Comparison of ENCODE assay signal across 36 mouse cellular contexts in the genomic region with DNA sequence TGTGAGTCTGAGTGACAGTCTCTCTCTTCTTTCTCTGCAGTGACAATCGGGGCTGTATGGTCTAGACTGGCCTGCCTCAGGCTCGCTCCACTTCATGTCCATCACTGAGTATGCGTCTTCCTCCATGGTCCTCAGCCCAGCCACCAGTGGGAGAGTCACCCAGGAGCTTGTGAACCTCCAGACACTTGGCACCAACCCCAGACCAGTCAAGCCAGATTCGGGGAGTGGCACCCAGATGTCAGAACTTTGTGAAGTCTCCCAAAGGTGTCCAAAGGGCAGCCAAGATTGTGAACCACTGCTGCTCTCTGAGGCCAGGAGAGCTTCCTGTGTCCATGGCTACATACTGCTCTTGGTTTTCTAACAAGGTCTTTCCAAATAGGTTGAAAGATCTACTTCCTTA. TPM values are rescaled to one million over a fixed set of nuclear protein-coding genes. Genes with fewer than 3 reads are reported as not detected.
DNase-seq lines count a peak whose midpoint lies in the region; ATAC-seq and TF ChIP-seq lines count a peak whose summit lies in the region.
"Had no signal": no experiment of that assay in that cellular context is flagged by ENCODE, and none has a peak within 500 bp of the region (broad histone marks: within the 10 kb centered on the region; RNA-seq: fewer than 3 reads in every experiment).

No protein-coding gene starts in this region.

- H3K9me3 ChIP-seq in intestine, embryonic 15.5 days = no peaks in the 10 kb centered on the region
- no peaks in the 10 kb centered on the region for H3K9me3 ChIP-seq in intestine, embryonic 16.5 days (ENCODE audit: control insufficient read depth, low read length)
- no peaks in the 10 kb centered on the region for H3K9me3 ChIP-seq in liver, postnatal 0 days (ENCODE audit: low read length)
- H3K9me3 ChIP-seq: embryonic facial prominence, embryonic 10.5 days; embryonic facial prominence, embryonic 13.5 days; forebrain, embryonic 12.5 days; forebrain, embryonic 15.5 days; G1E; heart, embryonic 13.5 days had no signal

- H3K4me3 ChIP-seq in intestine, embryonic 15.5 days (replicated peaks) = no peak overlapping the region
- no peak overlapping the region for H3K4me3 ChIP-seq in intestine, embryonic 16.5 days (ENCODE audit: low read length)
- no peak overlapping the region for H3K4me3 ChIP-seq in liver, adult 2 months (ENCODE audit: insufficient read depth, low read depth, low read length)
- no peak overlapping the region for H3K4me3 ChIP-seq in liver, postnatal 0 days (ENCODE audit: low read depth, low read length)
- H3K4me3 ChIP-seq: embryonic facial prominence, embryonic 10.5 days; embryonic facial prominence, embryonic 13.5 days; erythroblast, embryonic 14.5 days; forebrain, embryonic 12.5 days; forebrain, embryonic 15.5 days; heart, embryonic 13.5 days had no signal

- no peak overlapping the region for H3K4me2 ChIP-seq in intestine, embryonic 15.5 days (replicated peaks)
- H3K4me2 ChIP-seq in intestine, embryonic 16.5 days (ENCODE audit: low read depth, low read length) = no peak overlapping the region
- no peak overlapping the region for H3K4me2 ChIP-seq in liver, postnatal 0 days (ENCODE audit: low read depth, low read length)
- H3K4me2 ChIP-seq: embryonic facial prominence, embryonic 13.5 days; forebrain, embryonic 12.5 days; forebrain, embryonic 15.5 days; heart, embryonic 13.5 days; hindbrain, embryonic 14.5 days had no signal

- TF ChIP-seq EP300 in liver, postnatal 0 days (IDR thresholded peaks at IDR 0.05; ENCODE audit: low read depth) = no peak

- no peak for TF ChIP-seq POLR2A in liver, adult 2 months (IDR thresholded peaks at IDR 0.05; ENCODE audit: extremely low read depth, insufficient read depth, low read length)

- H3K9ac ChIP-seq in intestine, embryonic 15.5 days = no peak overlapping the region
- no peak overlapping the region for H3K9ac ChIP-seq in intestine, embryonic 16.5 days (ENCODE audit: low read depth, low read length)
- H3K9ac ChIP-seq in liver, adult 2 months (ENCODE audit: low read depth, low read length) = no peak overlapping the region
- no peak overlapping the region for H3K9ac ChIP-seq in liver, postnatal 0 days (replicated peaks)
- H3K9ac ChIP-seq: embryonic facial prominence, embryonic 13.5 days; forebrain, embryonic 12.5 days; forebrain, embryonic 15.5 days; heart, embryonic 13.5 days; hindbrain, embryonic 14.5 days had no signal

- H3K4me1 ChIP-seq in intestine, embryonic 15.5 days (replicated peaks) = no peaks in the 10 kb centered on the region
- H3K4me1 ChIP-seq in intestine, embryonic 16.5 days (ENCODE audit: control insufficient read depth, insufficient read depth, low read length) = no peaks in the 10 kb centered on the region
- H3K4me1 ChIP-seq in liver, adult 2 months (ENCODE audit: control insufficient read depth, insufficient read depth, low read length) = no peaks in the 10 kb centered on the region
- no peaks in the 10 kb centered on the region for H3K4me1 ChIP-seq in liver, postnatal 0 days (ENCODE audit: insufficient read depth)
- H3K4me1 ChIP-seq: embryonic facial prominence, embryonic 10.5 days; embryonic facial prominence, embryonic 13.5 days; forebrain, embryonic 12.5 days; forebrain, embryonic 15.5 days; heart, embryonic 13.5 days had no signal

- ATAC-seq in intestine, embryonic 15.5 days = 0 out of 2 replicates have a peak, but pooled peaks have one; percentile 15
- ATAC-seq in intestine, embryonic 16.5 days = no peak
- no peak for ATAC-seq in liver, postnatal 0 days
- ATAC-seq: forebrain, embryonic 15.5 days; hindbrain, postnatal 0 days; inflammation-experienced regulatory T-cells, adult 6 months; Patski had no signal

- H3K36me3 ChIP-seq in intestine, embryonic 15.5 days = no peaks in the 10 kb centered on the region
- H3K36me3 ChIP-seq in intestine, embryonic 16.5 days (ENCODE audit: control insufficient read depth, insufficient read depth, low read length) = no peaks in the 10 kb centered on the region
- no peaks in the 10 kb centered on the region for H3K36me3 ChIP-seq in liver, adult 2 months (ENCODE audit: control insufficient read depth, insufficient read depth, low read length)
- no peaks in the 10 kb centered on the region for H3K36me3 ChIP-seq in liver, postnatal 0 days (replicated peaks; ENCODE audit: insufficient read depth, low read length)
- H3K36me3 ChIP-seq: embryonic facial prominence, embryonic 10.5 days; embryonic facial prominence, embryonic 13.5 days; forebrain, embryonic 12.5 days; forebrain, embryonic 15.5 days; G1E; heart, embryonic 13.5 days had no signal

- H3K27ac ChIP-seq in intestine, embryonic 15.5 days = no peak overlapping the region
- H3K27ac ChIP-seq in intestine, embryonic 16.5 days (ENCODE audit: low read length) = no peak overlapping the region
- H3K27ac ChIP-seq in liver, adult 2 months (replicated peaks; ENCODE audit: insufficient read depth, low read depth, low read length) = no peak overlapping the region
- H3K27ac ChIP-seq in liver, postnatal 0 days (ENCODE audit: low read depth) = no peak overlapping the region
- H3K27ac ChIP-seq: embryonic facial prominence, embryonic 10.5 days; embryonic facial prominence, embryonic 13.5 days; forebrain, embryonic 12.5 days; forebrain, embryonic 15.5 days; heart, embryonic 13.5 days; hindbrain, embryonic 14.5 days; hindbrain, postnatal 0 days had no signal

- H3K27me3 ChIP-seq in intestine, embryonic 15.5 days (replicated peaks) = no peaks in the 10 kb centered on the region
- no peaks in the 10 kb centered on the region for H3K27me3 ChIP-seq in intestine, embryonic 16.5 days (replicated peaks; ENCODE audit: control insufficient read depth, insufficient read depth, low read length)
- H3K27me3 ChIP-seq in liver, adult 2 months (ENCODE audit: control insufficient read depth, insufficient read depth, low read length) = no peaks in the 10 kb centered on the region
- H3K27me3 ChIP-seq in liver, postnatal 0 days (ENCODE audit: insufficient read depth, low read length) = no peaks in the 10 kb centered on the region
- H3K27me3 ChIP-seq: CH12.LX; embryonic facial prominence, embryonic 13.5 days; forebrain, embryonic 12.5 days; forebrain, embryonic 15.5 days; heart, embryonic 13.5 days; Patski had no signal

- TF ChIP-seq CTCF in liver, adult 2 months (IDR thresholded peaks at IDR 0.05; ENCODE audit: low read depth, low read length) = no peak
- no peak for TF ChIP-seq CTCF in liver, postnatal 0 days (IDR thresholded peaks at IDR 0.05; ENCODE audit: low read depth)

- 87% methylated on average over 4 of the region's 4 CpGs for WGBS in intestine, embryonic 15.5 days
- 92% methylated on average over 4 of the region's 4 CpGs for whole genome bisulfite sequencing in intestine, embryonic 16.5 days
- WGBS in liver, adult 2 months = 77% methylated on average over 4 of the region's 4 CpGs
- 78% methylated on average over 4 of the region's 4 CpGs for WGBS in liver, postnatal 0 days (ENCODE audit: insufficient replicate concordance)

- peak; percentile 62 for DNase-seq in adrenal gland, postnatal 14 days
- no peak for DNase-seq in adrenal gland, adult 2 months
- peak; percentile 22 for DNase-seq in liver, adult 2 months (ENCODE audit: extremely low read depth, low read depth, low spot score)
- DNase-seq in liver, postnatal 0 days = no peak
- DNase-seq in spleen, postnatal 4 days (ENCODE audit: low spot score in 2 of 2) = no peak
- DNase-seq: adrenal gland, postnatal 25 days; B cell, adult 2 months; cerebellum, adult 11-12 months; cerebellum, adult 8-10 months; cerebellum, postnatal 10 days; cerebellum, postnatal 36 days; embryo, embryonic 11 days; gastrocnemius, postnatal 25 days; heart, postnatal 14 days; heart, postnatal 4 days had no signal

- no peaks in the 10 kb centered on the region for H3K79me2 ChIP-seq in liver, adult 2 months (ENCODE audit: control insufficient read depth, insufficient read depth, low read length)

RNA-seq across cellular contexts. Expression of a gene that starts 3.0 kb away (rescaled TPM):
- 1.1 TPM in 1 of 2 replicates, not detected in the other for total RNA-seq in adrenal gland, postnatal 14 days (2021)
- not detected for total RNA-seq in adrenal gland, adult 2 months (2021)
- polyA plus RNA-seq in adrenal gland, adult 2 months (2012; rRNA removed) = not detected in 2 replicates
- not detected in 2 replicates for polyA plus RNA-seq in intestine, embryonic 15.5 days (2015; fragmentation: Nextera tagmentation; extraction: Ambion mirVana)
- not detected in 2 replicates for polyA plus RNA-seq in intestine, embryonic 16.5 days (2015; fragmentation: Nextera tagmentation; extraction: Ambion mirVana)
- total RNA-seq in liver, adult 2 months (2014; rRNA removed) = not detected in 2 replicates
- polyA plus RNA-seq in liver, adult 2 months (2012; rRNA removed) = not detected in 2 replicates
- polyA plus RNA-seq in liver, postnatal 0 days (2015; fragmentation: Nextera tagmentation; extraction: Ambion mirVana) = not detected in 2 replicates
- total RNA-seq: adrenal gland, postnatal 25 days; CH12.LX; G1E; gastrocnemius, adult 8-10 months; gastrocnemius, postnatal 25 days; heart, adult 8-10 months; heart, postnatal 14 days; heart, postnatal 4 days; hindbrain, postnatal 0 days had no signal
- polyA plus RNA-seq: brain, embryonic 14.5 days; cortical plate, adult 2 months; embryonic facial prominence, embryonic 10.5 days; embryonic facial prominence, embryonic 13.5 days; erythroblast, embryonic 14.5 days; forebrain, embryonic 12.5 days; forebrain, embryonic 15.5 days; G1E; gonadal fat pad, adult 2 months; heart, embryonic 13.5 days; heart, embryonic 16.5 days; hindbrain, embryonic 11.5 days; hindbrain, embryonic 14.5 days; hindbrain, postnatal 0 days; inflammation-experienced regulatory T-cells, adult 6 months had no signal

RNA-seq across cellular contexts. Expression of a gene that starts 43.8 kb away (rescaled TPM):
- total RNA-seq in adrenal gland, postnatal 14 days (2021) = 0.22 TPM in 1 of 2 replicates, not detected in the other
- total RNA-seq in adrenal gland, adult 2 months (2021) = under 1 TPM in 1 of 2 experiments, not detected in 1; 0.12 TPM
- polyA plus RNA-seq in adrenal gland, adult 2 months (2012; rRNA removed) = 0.16 and 0.24 TPM in 2 replicates
- 0.39 and 0.59 TPM in 2 replicates for polyA plus RNA-seq in intestine, embryonic 15.5 days (2015; fragmentation: Nextera tagmentation; extraction: Ambion mirVana)
- polyA plus RNA-seq in intestine, embryonic 16.5 days (2015; fragmentation: Nextera tagmentation; extraction: Ambion mirVana) = 0.57 and 0.88 TPM in 2 replicates
- total RNA-seq in liver, adult 2 months (2014; rRNA removed) = 0.13 TPM in 1 of 2 replicates, not detected in the other
- polyA plus RNA-seq in liver, adult 2 months (2012; rRNA removed) = 0.27 TPM in 1 of 2 replicates, not detected in the other
- 0.15 TPM in 1 of 2 replicates, not detected in the other for polyA plus RNA-seq in liver, postnatal 0 days (2015; fragmentation: Nextera tagmentation; extraction: Ambion mirVana)
- total RNA-seq: gastrocnemius, postnatal 25 days; heart, adult 8-10 months; heart, postnatal 14 days; heart, postnatal 4 days had no signal
- polyA plus RNA-seq: erythroblast, embryonic 14.5 days; G1E; heart, embryonic 13.5 days; heart, embryonic 16.5 days; hindbrain, embryonic 11.5 days had no signal

Comparison
In these comparisons a context has a peak if more than half of its experiments do, and no peak if none do; other contexts are left out.
1. DNase-seq: peak in adrenal gland, postnatal 14 days (single experiment) and liver, adult 2 months (single experiment); none in adrenal gland, adult 2 months (single experiment), liver, postnatal 0 days (single experiment) and spleen, postnatal 4 days (0 of 2).